Mouse (Mus musculus): Measurements from ENCODE around the gene Serinc2. TPM values are rescaled to one million over a fixed set of nuclear protein-coding genes. Genes with fewer than 3 reads are reported as not detected.
A peak's percentile ranks its signal among the peaks of the same experiment; 100 is the strongest.

The Serinc2 gene
- polyA plus RNA-seq, 1 experiment from 2014 or later, result 101 TPM

GRCm38 (mm10) chr4:130295047-130295745, 16.2 kb upstream of the Serinc2 start:
- 55% methylated on average over 23 of the region's 23 CpGs for WGBS
- no peaks in the 10 kb centered on the region for H3K27me3 ChIP-seq
- H3K9me3 ChIP-seq (replicated peaks), result no peaks in the 10 kb centered on the region
- H3K4me1 ChIP-seq, result no peaks in the 10 kb centered on the region
- no peak for ATAC-seq
- no peak overlapping the region for H3K9ac ChIP-seq
- H3K4me3 ChIP-seq, result no peak overlapping the region
- H3K4me2 ChIP-seq, result no peak overlapping the region
- H3K36me3 ChIP-seq (ENCODE audit: poor library complexity, severe bottlenecking), result no peaks in the 10 kb centered on the region
- H3K27ac ChIP-seq, result no peak overlapping the region

GRCm38 (mm10) chr4:130294513-130294912, 15.5 kb upstream of the Serinc2 start:
- WGBS, result 86% methylated on average over 8 of the region's 8 CpGs
- no peaks in the 10 kb centered on the region for H3K27me3 ChIP-seq
- no peaks in the 10 kb centered on the region for H3K9me3 ChIP-seq (replicated peaks)
- H3K4me3 ChIP-seq, result no peak overlapping the region
- no peaks in the 10 kb centered on the region for H3K4me1 ChIP-seq
- no peak for ATAC-seq
- H3K9ac ChIP-seq, result no peak overlapping the region
- H3K4me2 ChIP-seq, result no peak overlapping the region
- no peaks in the 10 kb centered on the region for H3K36me3 ChIP-seq (ENCODE audit: poor library complexity, severe bottlenecking)
- no peak overlapping the region for H3K27ac ChIP-seq

GRCm38 (mm10) chr4:130292271-130292670, 13.3 kb upstream of the Serinc2 start:
- no peaks in the 10 kb centered on the region for H3K9me3 ChIP-seq (replicated peaks)
- H3K4me2 ChIP-seq, result no peak overlapping the region
- 0 out of 2 replicates have a peak, but pooled peaks have one; percentile 43 for ATAC-seq
- 3% methylated on average over 4 of the region's 4 CpGs for WGBS
- no peak overlapping the region for H3K4me3 ChIP-seq
- no peaks in the 10 kb centered on the region for H3K4me1 ChIP-seq
- H3K36me3 ChIP-seq (ENCODE audit: poor library complexity, severe bottlenecking), result no peaks in the 10 kb centered on the region
- no peaks in the 10 kb centered on the region for H3K27me3 ChIP-seq
- no peak overlapping the region for H3K27ac ChIP-seq
- no peak overlapping the region for H3K9ac ChIP-seq

- no peak overlapping the region for H3K27ac ChIP-seq
- H3K9ac ChIP-seq, result no peak overlapping the region
- H3K4me2 ChIP-seq, result no peak overlapping the region
- no peaks in the 10 kb centered on the region for H3K9me3 ChIP-seq (replicated peaks)
- no peak for ATAC-seq
- no peaks in the 10 kb centered on the region for H3K4me1 ChIP-seq
- no peaks in the 10 kb centered on the region for H3K36me3 ChIP-seq (ENCODE audit: poor library complexity, severe bottlenecking)
- 77% methylated on average over 3 of the region's 3 CpGs for WGBS
- H3K4me3 ChIP-seq, result no peak overlapping the region
- H3K27me3 ChIP-seq, result no peaks in the 10 kb centered on the region
Measured at GRCm38 (mm10) chr4:130289824-130290223, 10.8 kb upstream of the Serinc2 start.

- Histone ChIP-seq H3K4me1 (no peaks in the 10 kb centered on the region), H3K4me3 (no peak overlapping the region), H3K9me3 (replicated peaks) (no peaks in the 10 kb centered on the region), H3K4me2 (no peak overlapping the region), H3K27me3 (no peaks in the 10 kb centered on the region), H3K27ac (no peak overlapping the region), H3K9ac (no peak overlapping the region), H3K36me3 (ENCODE audit: poor library complexity, severe bottlenecking) (no peaks in the 10 kb centered on the region)
- WGBS, result 66% methylated on average over 3 of the region's 3 CpGs
- ATAC-seq, result no peak
Measured at GRCm38 (mm10) chr4:130286531-130286930, 7.5 kb upstream of the Serinc2 start.

GRCm38 (mm10) chr4:130283826-130284225, 4.8 kb upstream of the Serinc2 start:
- ATAC-seq, result no peak
- no peak overlapping the region for H3K9ac ChIP-seq
- WGBS, result 88% methylated on average over 9 of the region's 9 CpGs
- no peak overlapping the region for H3K4me2 ChIP-seq
- H3K4me1 ChIP-seq, result no peaks in the 10 kb centered on the region
- H3K9me3 ChIP-seq (replicated peaks), result no peaks in the 10 kb centered on the region
- no peak overlapping the region for H3K27ac ChIP-seq
- H3K4me3 ChIP-seq, result no peak overlapping the region
- H3K27me3 ChIP-seq, result no peaks in the 10 kb centered on the region
- no peaks in the 10 kb centered on the region for H3K36me3 ChIP-seq (ENCODE audit: poor library complexity, severe bottlenecking)

- H3K36me3 ChIP-seq (ENCODE audit: poor library complexity, severe bottlenecking), result no peaks in the 10 kb centered on the region
- WGBS, result 82% methylated on average over 5 of the region's 5 CpGs
- no peaks in the 10 kb centered on the region for H3K4me1 ChIP-seq
- no peak overlapping the region for H3K4me2 ChIP-seq
- H3K27me3 ChIP-seq, result no peaks in the 10 kb centered on the region
- no peak overlapping the region for H3K27ac ChIP-seq
- ATAC-seq, result no peak
- no peak overlapping the region for H3K9ac ChIP-seq
- no peaks in the 10 kb centered on the region for H3K9me3 ChIP-seq (replicated peaks)
- H3K4me3 ChIP-seq, result no peak overlapping the region
Measured at GRCm38 (mm10) chr4:130282856-130283255, 3.9 kb upstream of the Serinc2 start.

- H3K4me2 ChIP-seq, result peak overlapping the region; percentile 78; the same call in 1 of the 2 replicates
- no peak for ATAC-seq
- no peaks in the 10 kb centered on the region for H3K9me3 ChIP-seq (replicated peaks)
- no peak overlapping the region for H3K9ac ChIP-seq
- H3K4me1 ChIP-seq, result peaks cover 30% of the 10 kb centered on the region
- H3K27me3 ChIP-seq, result no peaks in the 10 kb centered on the region
- 81% methylated on average over 7 of the region's 7 CpGs for WGBS
- no peak overlapping the region for H3K27ac ChIP-seq
- no peak overlapping the region for H3K4me3 ChIP-seq
- no peaks in the 10 kb centered on the region for H3K36me3 ChIP-seq (ENCODE audit: poor library complexity, severe bottlenecking)
Measured at GRCm38 (mm10) chr4:130276573-130277176, 2.3 kb downstream of the Serinc2 start.

- Histone ChIP-seq H3K36me3 (ENCODE audit: poor library complexity, severe bottlenecking) (peaks cover 5% of the 10 kb centered on the region), H3K27ac (peak overlapping the region; percentile 99; the same call in 1 of the 2 replicates), H3K9ac (peak overlapping the region; percentile 97), H3K4me3 (peak overlapping the region; percentile 84), H3K9me3 (replicated peaks) (no peaks in the 10 kb centered on the region), H3K27me3 (no peaks in the 10 kb centered on the region), H3K4me2 (peak overlapping the region; percentile 78), H3K4me1 (peaks cover 32% of the 10 kb centered on the region)
- 0 out of 2 replicates have a peak, but pooled peaks have one; percentile 5 for ATAC-seq
- WGBS, result 42% methylated on average over 5 of the region's 5 CpGs
Measured at GRCm38 (mm10) chr4:130275823-130276105, 3.2 kb downstream of the Serinc2 start.

- ATAC-seq, result peak; percentile 65
- under 1% methylated on average over 60 of the region's 62 CpGs for WGBS
- no peaks in the 10 kb centered on the region for H3K27me3 ChIP-seq
- peaks cover 9% of the 10 kb centered on the region for H3K36me3 ChIP-seq (ENCODE audit: poor library complexity, severe bottlenecking)
- peak overlapping the region; percentile 78 for H3K4me2 ChIP-seq
- H3K9ac ChIP-seq, result peak overlapping the region; percentile 97
- peaks cover 32% of the 10 kb centered on the region for H3K4me1 ChIP-seq
- H3K27ac ChIP-seq, result peak overlapping the region; percentile 99
- H3K9me3 ChIP-seq (replicated peaks), result no peaks in the 10 kb centered on the region
- H3K4me3 ChIP-seq, result peak overlapping the region; percentile 84
Measured at GRCm38 (mm10) chr4:130275016-130275822, 3.8 kb downstream of the Serinc2 start.

- peak; percentile 88 for ATAC-seq
- H3K9me3 ChIP-seq (replicated peaks), result no peaks in the 10 kb centered on the region
- H3K27me3 ChIP-seq, result no peaks in the 10 kb centered on the region
- peaks cover 35% of the 10 kb centered on the region for H3K4me1 ChIP-seq
- WGBS, result under 1% methylated on average over 29 of the region's 29 CpGs
- peak overlapping the region; percentile 99 for H3K27ac ChIP-seq
- H3K4me3 ChIP-seq, result peak overlapping the region; percentile 84
- H3K9ac ChIP-seq, result peak overlapping the region; percentile 97
- peaks cover 9% of the 10 kb centered on the region for H3K36me3 ChIP-seq (ENCODE audit: poor library complexity, severe bottlenecking)
- peak overlapping the region; percentile 78 for H3K4me2 ChIP-seq
Measured at GRCm38 (mm10) chr4:130274346-130275015, 4.5 kb downstream of the Serinc2 start.

All from forebrain, embryonic 13.5 days (tissue).